Mouse (Mus musculus) bone marrow, adult 2 months (tissue): ENCODE results near the gene Primpol. TPM values are rescaled to one million over a fixed set of nuclear protein-coding genes. Genes with fewer than 3 reads are reported as not detected.

Source experiments
- H3K27ac ChIP-seq: fragments of 200-500 bp; 2 replicates; pipeline ENCODE4 v1.5.1; 2012; ENCODE audit warnings: low read depth, mild to moderate bottlenecking, control low read depth, inconsistent platforms, low read length; ENCODE audit not compliant: control insufficient read depth, poor library complexity, insufficient read depth
- H3K4me1 ChIP-seq: fragments of 200-500 bp; 2 replicates; pipeline ENCODE4 v1.6.1; 2011; ENCODE audit warnings: low read length; ENCODE audit not compliant: control insufficient read depth, insufficient read depth
- H3K4me3 ChIP-seq: fragments of 200-500 bp; replicated peaks from 2 replicates; pipeline ENCODE3; 2011; ENCODE audit warnings: mild to moderate bottlenecking, low read depth, low read length, control low read depth; ENCODE audit not compliant: control insufficient read depth
- CTCF ChIP-seq: fragments of 200-500 bp; IDR thresholded peaks from 2 replicates; pipeline ENCODE4 v1.5.1; 2011; ENCODE audit warnings: low read length, control low read depth; ENCODE audit not compliant: control insufficient read depth, insufficient read depth
- POLR2A ChIP-seq: fragments of 200-500 bp; IDR thresholded peaks from 2 replicates; pipeline ENCODE4 v1.6.1; 2011; ENCODE audit warnings: low read depth, mild to moderate bottlenecking, control low read depth, low read length, borderline replicate concordance; ENCODE audit not compliant: control insufficient read depth
- WGBS: fragments of 180-500 bp; shearing (Covaris S2); methylation state at CpG from one replicate; pipeline ENCODE4 v1.1.7; 2018; 5-methylcytosine and 5-hydroxymethylcytosine counted together
- polyA plus RNA-seq: library from polyadenylated mRNA; stranded (reverse); fragments of >200 nt; gene quantifications from 2 replicates; pipeline ENCODE4 v1.2.4, GENCODE M21; 2011; ENCODE audit warnings: low replicate concordance; ENCODE audit not compliant: missing spikeins, insufficient read depth, insufficient read length

The Primpol gene
- polyA plus RNA-seq, 1 experiment, result 10.7 TPM

GRCm38 (mm10) chr8:46630422-46630821, 13.4 kb upstream of the Primpol start:
- WGBS, result 97% methylated on average over 3 of the region's 3 CpGs
- no peak overlapping the region for H3K27ac ChIP-seq
- no peak overlapping the region for H3K4me3 ChIP-seq
- H3K4me1 ChIP-seq, result peaks cover 4% of the 10 kb centered on the region; the same call in 1 of the 2 replicates
- no peak for TF ChIP-seq POLR2A
- no peak for TF ChIP-seq CTCF

DNA sequence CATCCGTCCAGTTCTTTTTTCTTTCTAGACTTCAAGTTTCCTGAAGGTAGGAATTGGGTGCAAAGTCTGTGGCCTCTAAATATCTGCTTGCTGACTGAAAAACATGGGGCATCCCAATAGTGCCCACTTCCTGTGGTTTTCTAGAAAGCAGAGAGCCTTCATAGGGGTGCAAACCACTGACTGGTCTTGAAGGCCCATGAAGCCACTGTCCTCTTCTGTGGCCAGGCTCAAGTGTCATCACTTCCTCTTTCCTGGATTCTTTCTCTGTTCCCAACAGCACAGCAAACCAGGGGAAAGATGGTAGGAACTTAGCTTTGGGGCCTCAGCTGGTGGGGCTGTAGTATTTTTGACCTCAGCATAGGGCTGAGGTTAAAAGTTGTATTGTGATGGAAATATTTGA, 11.6 kb upstream of the Primpol start:
- 60% methylated on average over 1 of the region's 1 CpGs for WGBS
- TF ChIP-seq CTCF (no peak), POLR2A (no peak)

DNA sequence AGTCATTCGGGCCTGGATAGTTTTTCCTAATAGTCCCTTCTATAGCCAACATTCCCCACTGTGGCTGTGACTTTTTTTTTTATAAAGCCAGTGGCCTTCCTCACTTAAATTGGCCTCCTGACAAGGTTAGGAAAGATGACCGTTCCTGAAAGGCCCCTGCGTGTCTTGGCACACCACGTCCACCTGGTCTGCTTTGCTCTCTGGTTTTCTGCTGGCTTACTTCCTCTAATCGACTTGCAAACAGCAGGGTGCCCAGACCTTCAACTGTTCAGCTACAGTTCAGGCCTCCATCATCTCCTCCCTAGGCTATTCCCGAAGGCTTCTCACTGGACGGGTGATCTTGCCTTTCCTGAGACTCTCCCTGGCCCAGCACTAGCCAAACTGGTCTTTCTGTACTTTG, 10.9 kb upstream of the Primpol start:
- no peak for TF ChIP-seq CTCF
- no peak for TF ChIP-seq POLR2A
- Histone ChIP-seq H3K27ac (0 out of 2 replicates have a peak overlapping the region, but pooled peaks have one; percentile 3), H3K4me1 (peaks cover 4% of the 10 kb centered on the region; the same call in 1 of the 2 replicates), H3K4me3 (no peak overlapping the region)
- WGBS, result 39% methylated on average over 7 of the region's 7 CpGs

More for the DNA sequence above, 11.6 kb upstream of the Primpol start:
- peaks cover 4% of the 10 kb centered on the region; the same call in 1 of the 2 replicates for H3K4me1 ChIP-seq
- no peak overlapping the region for H3K27ac ChIP-seq
- no peak overlapping the region for H3K4me3 ChIP-seq

DNA sequence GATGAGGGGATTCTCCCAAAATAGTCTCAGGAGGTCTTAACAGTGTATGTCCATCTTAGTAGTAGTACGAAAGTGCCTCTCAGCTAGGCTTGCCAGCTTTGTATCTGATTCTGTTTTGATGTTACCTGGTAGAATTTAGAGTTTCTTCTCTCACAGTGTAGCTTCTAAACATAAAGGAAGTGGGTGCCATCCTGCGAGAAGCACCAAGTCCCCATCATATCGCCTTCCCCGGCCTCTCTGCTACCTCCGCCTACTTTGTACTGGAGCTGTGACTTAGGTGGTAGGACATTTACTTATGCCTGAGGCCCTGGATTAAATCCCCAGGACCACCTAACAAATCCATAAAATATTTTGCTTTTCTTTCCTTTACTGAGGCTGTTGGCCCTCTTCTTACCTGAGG, 9.6 kb upstream of the Primpol start:
- no peak overlapping the region for H3K4me3 ChIP-seq
- peaks cover 4% of the 10 kb centered on the region; the same call in 1 of the 2 replicates for H3K4me1 ChIP-seq
- WGBS, result 80% methylated on average over 5 of the region's 5 CpGs
- TF ChIP-seq POLR2A, result no peak
- TF ChIP-seq CTCF, result no peak
- H3K27ac ChIP-seq, result no peak overlapping the region

DNA sequence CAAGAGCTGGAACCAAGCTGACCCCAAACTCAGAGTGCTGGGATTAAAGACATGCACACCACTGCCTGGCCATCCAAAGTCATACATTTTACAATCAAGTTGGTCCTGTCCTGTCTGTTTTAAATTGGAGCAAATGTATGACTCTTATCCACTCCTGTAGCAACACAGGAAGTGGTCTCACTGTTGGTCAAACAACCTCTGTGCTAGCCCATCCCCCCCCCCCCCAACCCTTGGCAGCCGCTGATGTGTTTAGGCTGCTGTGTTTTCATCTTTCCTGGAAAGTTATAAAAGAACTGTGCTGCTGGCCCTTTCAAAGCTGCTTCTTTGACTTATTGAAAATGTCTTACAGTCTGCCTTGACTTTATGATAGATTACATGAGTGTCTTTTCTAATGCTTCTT, 8.2 kb upstream of the Primpol start:
- Histone ChIP-seq H3K27ac (no peak overlapping the region), H3K4me1 (peaks cover 4% of the 10 kb centered on the region; the same call in 1 of the 2 replicates)
- 10% methylated on average over 1 of the region's 1 CpGs for WGBS

GRCm38 (mm10) chr8:46622446-46623270, 5.6 kb upstream of the Primpol start:
- no peak overlapping the region for H3K4me3 ChIP-seq
- peaks cover 3% of the 10 kb centered on the region; the same call in 1 of the 2 replicates for H3K4me1 ChIP-seq
- TF ChIP-seq CTCF (no peak), POLR2A (no peak)
- 83% methylated on average over 9 of the region's 9 CpGs for WGBS
- no peak overlapping the region for H3K27ac ChIP-seq

More for the DNA sequence above, 8.2 kb upstream of the Primpol start:
- TF ChIP-seq CTCF (no peak), POLR2A (no peak)
- H3K4me3 ChIP-seq, result no peak overlapping the region

DNA sequence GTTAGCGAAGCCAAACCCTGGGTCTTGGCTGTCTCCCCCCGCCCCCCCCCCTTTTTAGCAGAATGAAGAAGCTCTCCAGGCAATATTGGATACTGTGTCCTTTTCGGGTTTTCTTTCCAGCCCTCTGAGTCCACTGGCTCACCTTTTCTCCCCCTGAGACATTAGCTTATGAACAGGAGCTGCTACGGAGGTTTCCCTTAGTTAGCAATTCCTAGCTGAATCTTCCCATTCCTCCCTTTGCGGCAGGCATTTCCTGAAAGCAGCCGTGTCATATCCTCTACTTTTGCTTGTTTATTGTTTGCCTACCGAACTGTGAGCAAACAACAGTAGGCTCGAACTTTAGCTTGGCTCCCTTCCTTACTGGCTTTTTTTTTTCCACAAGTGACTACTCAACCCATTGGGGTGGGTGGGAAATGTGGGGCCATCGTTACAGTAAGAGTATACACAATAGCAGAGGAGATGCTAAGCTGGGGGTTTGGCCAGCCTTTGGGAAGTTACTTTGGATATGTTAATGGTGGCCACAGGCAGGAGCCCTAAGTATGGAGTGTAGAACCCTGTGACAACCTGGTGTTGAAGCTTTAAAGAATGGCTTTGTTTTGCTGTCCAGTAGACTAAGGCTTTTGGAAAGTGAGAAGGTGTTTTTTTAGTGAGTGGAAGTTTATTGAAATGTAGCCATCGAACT, 1.8 kb upstream of the Primpol start:
- H3K4me3 ChIP-seq, result peak overlapping the region; percentile 94
- TF ChIP-seq POLR2A, result no peak
- no peak for TF ChIP-seq CTCF
- no peak overlapping the region for H3K27ac ChIP-seq
- WGBS, result 11% methylated on average over 10 of the region's 10 CpGs
- no peaks in the 10 kb centered on the region for H3K4me1 ChIP-seq

GRCm38 (mm10) chr8:46617690-46618620, 943 bp upstream of the Primpol start:
- TF ChIP-seq CTCF (no peak), POLR2A (no peak)
- under 1% methylated on average over 38 of the region's 38 CpGs for WGBS
- Histone ChIP-seq H3K4me3 (peak overlapping the region; percentile 94), H3K4me1 (no peaks in the 10 kb centered on the region), H3K27ac (peak overlapping the region; percentile 87)
